25 mouse cellular contexts compared by ENCODE assay signal in the genomic region with DNA sequence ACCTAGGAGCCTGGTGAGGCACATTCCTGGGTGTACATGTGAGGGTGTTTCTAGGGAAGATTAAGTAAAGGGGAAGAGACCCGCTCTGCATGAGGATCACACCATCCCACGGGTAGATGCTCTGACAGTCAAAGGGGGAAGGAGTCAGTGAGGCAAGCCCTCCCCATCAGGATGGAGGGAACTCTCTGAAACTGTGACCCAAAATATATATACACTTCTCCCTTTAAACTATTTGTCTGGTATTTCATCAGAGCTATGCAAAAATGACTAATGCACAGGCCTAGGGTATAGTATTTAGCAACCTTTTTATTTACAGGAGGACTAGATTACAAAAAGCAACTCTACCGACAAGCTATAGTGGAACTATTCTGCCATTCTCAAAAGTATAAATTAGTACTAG. TPM values are rescaled to one million over a fixed set of nuclear protein-coding genes. Genes with fewer than 3 reads are reported as not detected.
"Had no signal": no experiment of that assay in that cellular context is flagged by ENCODE, and none has a peak within 500 bp of the region (broad histone marks: within the 10 kb centered on the region; RNA-seq: fewer than 3 reads in every experiment).

No protein-coding gene starts in this region.

- H3K4me2 ChIP-seq: intestine, embryonic 15.5 days; kidney, embryonic 15.5 days; limb, embryonic 13.5 days; liver, embryonic 12.5 days; liver, embryonic 15.5 days; lung, embryonic 15.5 days; midbrain, embryonic 13.5 days; neural tube, embryonic 12.5 days; neural tube, embryonic 15.5 days; stomach, embryonic 15.5 days had no signal

- H3K4me1 ChIP-seq: limb, embryonic 10.5 days; limb, embryonic 13.5 days; lung, embryonic 15.5 days; stomach, embryonic 15.5 days had no signal

- H3K27me3 ChIP-seq: intestine, embryonic 15.5 days; kidney, embryonic 15.5 days; limb, embryonic 13.5 days; liver, embryonic 12.5 days; liver, embryonic 15.5 days; lung, embryonic 15.5 days; midbrain, embryonic 13.5 days; neural tube, embryonic 12.5 days; neural tube, embryonic 15.5 days; stomach, embryonic 15.5 days had no signal

- ATAC-seq: intestine, embryonic 15.5 days; liver, embryonic 12.5 days; midbrain, embryonic 13.5 days; midbrain, embryonic 16.5 days had no signal

- DNase-seq: kidney, adult 11 months; kidney, adult 8-10 months; kidney, postnatal 10 days; kidney, postnatal 36 days; liver; lung, adult 18-20 months; lung, postnatal 10 days; right cerebral cortex, adult 18-20 months; right cerebral cortex, postnatal 14 days; right cerebral cortex, postnatal 4 days; thymus, postnatal 25 days had no signal

- H3K9ac ChIP-seq: intestine, embryonic 15.5 days; kidney, embryonic 15.5 days; limb, embryonic 13.5 days; liver, embryonic 12.5 days; liver, embryonic 15.5 days; lung, embryonic 15.5 days; midbrain, embryonic 13.5 days; neural tube, embryonic 12.5 days; neural tube, embryonic 15.5 days; stomach, embryonic 15.5 days had no signal

- H3K9me3 ChIP-seq: intestine, embryonic 15.5 days; kidney, embryonic 15.5 days; limb, embryonic 10.5 days; limb, embryonic 13.5 days; liver, embryonic 12.5 days; liver, embryonic 15.5 days; lung, embryonic 15.5 days; midbrain, embryonic 13.5 days; neural tube, embryonic 12.5 days; neural tube, embryonic 15.5 days; stomach, embryonic 15.5 days had no signal

- H3K4me3 ChIP-seq: intestine, embryonic 15.5 days; kidney, embryonic 15.5 days; limb, embryonic 10.5 days; limb, embryonic 13.5 days; liver, embryonic 12.5 days; liver, embryonic 15.5 days; lung, embryonic 15.5 days; midbrain, embryonic 13.5 days; neural tube, embryonic 12.5 days; neural tube, embryonic 15.5 days; stomach, embryonic 15.5 days had no signal

- H3K27ac ChIP-seq: intestine, embryonic 15.5 days; limb, embryonic 10.5 days; limb, embryonic 13.5 days; liver, embryonic 12.5 days; liver, embryonic 15.5 days; lung, embryonic 15.5 days; macrophage; midbrain, embryonic 13.5 days; neural tube, embryonic 12.5 days; neural tube, embryonic 15.5 days had no signal

RNA-seq across cellular contexts. Expression of a gene that starts 54.4 kb away (rescaled TPM):
- total RNA-seq: megakaryocyte-erythroid progenitor cell, adult 5-6 weeks had no signal
